Mouse (Mus musculus): ENCODE measurements around the gene Txndc8. TPM values are rescaled to one million over a fixed set of nuclear protein-coding genes. Genes with fewer than 3 reads are reported as not detected.

Gene Txndc8
- polyA plus RNA-seq (2015; fragmentation: Nextera tagmentation; extraction: Ambion mirVana): not detected in 2 replicates

DNA sequence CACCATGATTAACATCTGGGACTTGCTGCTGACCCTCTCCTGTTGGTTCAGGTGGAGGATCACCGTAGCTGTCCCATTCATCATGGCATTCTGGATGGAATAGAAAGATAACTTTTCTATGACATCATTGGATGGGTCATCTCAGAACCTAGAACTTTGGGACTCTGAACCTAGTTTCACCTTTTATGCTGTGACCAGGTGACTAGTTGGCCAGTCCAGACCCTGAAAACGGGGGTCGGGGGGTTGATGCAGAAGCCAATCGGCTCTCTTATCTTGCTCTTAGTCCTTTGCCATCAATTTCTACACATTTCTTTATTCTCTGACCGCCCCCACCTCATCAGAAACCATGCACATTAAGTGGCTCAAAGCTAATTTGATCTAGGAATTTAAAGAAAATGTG lies at the start of gene Txndc8:
Gene Txndc8, minus strand, starts transcription at position 101 of the 400 bp plus-strand sequence.
- no peaks in the 10 kb centered on the region for H3K9me3 ChIP-seq
- 93% methylated on average over 5 of the region's 5 CpGs for WGBS
- ATAC-seq (ENCODE audit: low FRiP score, low read depth): no peak
- no peak within 1 kb of the TSS for H3K4me2 ChIP-seq (replicated peaks)
- no peaks in the 10 kb centered on the region for H3K36me3 ChIP-seq
- no peaks in the 10 kb centered on the region for H3K27me3 ChIP-seq
- no peak within 1 kb of the TSS for H3K9ac ChIP-seq
- no peaks in the 10 kb centered on the region for H3K4me1 ChIP-seq
- no peak within 1 kb of the TSS for H3K27ac ChIP-seq
- H3K4me3 ChIP-seq: no peak within 1 kb of the TSS

DNA sequence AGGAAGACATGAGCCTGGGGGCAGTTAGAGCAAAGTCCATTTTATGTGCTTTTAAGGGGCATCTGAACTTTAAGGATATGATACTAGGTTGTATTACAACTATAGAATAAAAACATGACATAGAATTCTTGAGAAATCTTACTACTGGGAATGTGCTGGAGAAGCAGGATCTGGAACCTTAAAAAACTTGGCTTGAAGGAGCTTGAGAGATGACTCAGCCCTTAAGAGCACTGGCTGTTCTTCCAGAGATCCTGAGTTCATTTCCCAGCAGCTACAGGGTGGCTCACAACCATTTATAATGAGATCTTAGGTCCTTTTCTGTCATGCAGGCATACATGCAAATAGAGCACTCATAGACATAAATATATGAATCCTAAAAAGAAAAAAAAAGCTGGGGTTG lies 46.7 kb upstream of the Txndc8 start:
- no peaks in the 10 kb centered on the region for H3K36me3 ChIP-seq
- no peak overlapping the region for H3K9ac ChIP-seq
- H3K9me3 ChIP-seq: no peaks in the 10 kb centered on the region
- H3K27me3 ChIP-seq: no peaks in the 10 kb centered on the region
- ATAC-seq (ENCODE audit: low FRiP score, low read depth): no peak
- H3K27ac ChIP-seq: no peak overlapping the region
- H3K4me1 ChIP-seq: no peaks in the 10 kb centered on the region
- no peak overlapping the region for H3K4me2 ChIP-seq (replicated peaks)
- H3K4me3 ChIP-seq: no peak overlapping the region

DNA sequence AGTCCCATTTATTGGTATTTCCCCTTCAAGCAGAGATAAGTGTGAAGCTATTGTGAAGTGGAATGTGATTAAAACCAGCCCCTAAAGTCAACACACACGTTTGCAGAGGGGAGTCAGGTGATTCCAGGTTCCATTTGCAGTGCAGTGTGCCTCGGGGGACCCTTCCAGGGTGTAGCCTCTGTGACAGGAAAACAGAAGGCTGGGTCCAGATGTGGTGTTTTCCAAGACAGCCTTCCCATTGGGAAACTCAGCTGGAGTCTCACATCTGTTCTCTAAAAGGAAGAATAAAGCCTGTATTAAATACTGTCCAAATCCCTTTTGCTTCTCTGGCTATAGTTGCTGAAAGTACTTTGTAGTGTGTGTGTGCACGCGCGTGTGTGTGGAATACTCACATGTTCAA lies 45.5 kb upstream of the Txndc8 start:
- no peak overlapping the region for H3K4me3 ChIP-seq
- H3K9me3 ChIP-seq: no peaks in the 10 kb centered on the region
- no peak for ATAC-seq (ENCODE audit: low FRiP score, low read depth)

DNA sequence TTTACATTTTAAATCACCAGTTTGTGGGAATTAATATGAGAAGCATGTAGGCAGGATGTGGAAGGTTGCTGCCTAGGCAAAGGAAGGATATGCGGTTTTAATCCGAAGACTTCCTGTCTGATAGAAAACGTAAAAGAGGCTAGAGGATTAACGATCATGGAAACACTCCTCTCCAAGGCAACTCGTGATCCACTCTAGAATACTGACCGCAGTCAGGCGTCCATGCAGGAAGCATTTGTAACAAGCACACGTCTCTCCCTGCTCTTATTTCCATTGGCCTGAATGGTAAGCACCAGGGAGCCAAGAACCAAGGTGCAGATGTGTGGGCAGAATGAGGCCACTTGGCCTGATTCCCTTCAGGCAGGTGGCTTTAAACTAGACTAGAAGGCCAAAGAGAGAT lies 41.8 kb upstream of the Txndc8 start:
- no peak overlapping the region for H3K9ac ChIP-seq
- no peaks in the 10 kb centered on the region for H3K9me3 ChIP-seq
- 55% methylated on average over 8 of the region's 8 CpGs for WGBS
- no peak overlapping the region for H3K4me3 ChIP-seq
- H3K36me3 ChIP-seq: no peaks in the 10 kb centered on the region
- no peak overlapping the region for H3K27ac ChIP-seq
- no peaks in the 10 kb centered on the region for H3K27me3 ChIP-seq
- no peak for ATAC-seq (ENCODE audit: low FRiP score, low read depth)
- H3K4me2 ChIP-seq (replicated peaks): no peak overlapping the region
- no peaks in the 10 kb centered on the region for H3K4me1 ChIP-seq

More for the DNA sequence above, 45.5 kb upstream of the Txndc8 start:
- no peaks in the 10 kb centered on the region for H3K36me3 ChIP-seq
- H3K4me1 ChIP-seq: no peaks in the 10 kb centered on the region
- WGBS: 57% methylated on average over 5 of the region's 5 CpGs
- no peak overlapping the region for H3K27ac ChIP-seq
- no peaks in the 10 kb centered on the region for H3K27me3 ChIP-seq
- no peak overlapping the region for H3K9ac ChIP-seq
- H3K4me2 ChIP-seq (replicated peaks): no peak overlapping the region

DNA sequence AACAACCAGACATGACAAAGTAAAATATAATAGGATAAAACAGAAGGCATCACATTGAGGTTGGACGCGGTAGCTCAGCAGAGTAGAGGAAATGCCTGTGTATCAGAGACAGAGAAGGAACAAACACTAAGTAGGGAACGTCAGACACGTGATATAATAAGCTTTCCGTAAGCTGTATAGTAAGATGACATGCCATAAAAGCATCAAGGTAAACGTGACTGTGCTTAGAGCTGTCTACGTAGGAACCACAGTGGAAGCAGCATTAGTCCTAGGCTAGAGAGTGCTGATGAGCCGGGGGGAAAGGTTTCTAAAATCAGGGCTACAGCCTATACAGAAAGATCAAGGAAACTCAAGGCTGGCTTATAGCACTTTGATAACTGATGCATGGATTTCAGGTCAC lies 41.4 kb upstream of the Txndc8 start:
- no peak overlapping the region for H3K4me3 ChIP-seq
- H3K4me1 ChIP-seq: no peaks in the 10 kb centered on the region
- no peak overlapping the region for H3K4me2 ChIP-seq (replicated peaks)
- H3K9ac ChIP-seq: no peak overlapping the region
- 80% methylated on average over 8 of the region's 8 CpGs for WGBS
- H3K27me3 ChIP-seq: no peaks in the 10 kb centered on the region
- no peak overlapping the region for H3K27ac ChIP-seq
- no peaks in the 10 kb centered on the region for H3K36me3 ChIP-seq
- no peaks in the 10 kb centered on the region for H3K9me3 ChIP-seq
- no peak for ATAC-seq (ENCODE audit: low FRiP score, low read depth)

DNA sequence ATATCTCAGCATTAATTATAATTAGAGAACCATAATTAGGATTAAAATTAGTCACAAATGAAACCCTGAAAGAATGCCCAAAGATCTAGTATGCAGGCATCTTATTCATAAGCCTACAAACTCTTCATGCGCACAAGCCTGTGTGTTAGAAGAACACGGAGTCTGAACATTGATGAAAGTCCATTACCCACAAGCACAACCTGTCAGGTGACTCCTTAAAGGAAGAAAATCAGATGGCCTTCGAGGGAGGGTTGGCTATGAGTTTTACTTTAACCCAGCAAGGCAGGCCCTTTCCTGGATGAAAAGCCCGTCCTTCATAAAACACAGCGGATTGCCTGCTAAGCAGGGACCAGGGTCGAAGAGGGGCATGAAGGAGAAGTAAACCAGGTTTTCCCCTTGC lies 35.9 kb upstream of the Txndc8 start:
- no peaks in the 10 kb centered on the region for H3K9me3 ChIP-seq
- no peak overlapping the region for H3K27ac ChIP-seq
- H3K36me3 ChIP-seq: no peaks in the 10 kb centered on the region
- no peak overlapping the region for H3K4me2 ChIP-seq (replicated peaks)
- H3K4me1 ChIP-seq: no peaks in the 10 kb centered on the region
- no peak for ATAC-seq (ENCODE audit: low FRiP score, low read depth)
- H3K27me3 ChIP-seq: no peaks in the 10 kb centered on the region
- no peak overlapping the region for H3K9ac ChIP-seq
- H3K4me3 ChIP-seq: no peak overlapping the region
- 89% methylated on average over 6 of the region's 6 CpGs for WGBS

DNA sequence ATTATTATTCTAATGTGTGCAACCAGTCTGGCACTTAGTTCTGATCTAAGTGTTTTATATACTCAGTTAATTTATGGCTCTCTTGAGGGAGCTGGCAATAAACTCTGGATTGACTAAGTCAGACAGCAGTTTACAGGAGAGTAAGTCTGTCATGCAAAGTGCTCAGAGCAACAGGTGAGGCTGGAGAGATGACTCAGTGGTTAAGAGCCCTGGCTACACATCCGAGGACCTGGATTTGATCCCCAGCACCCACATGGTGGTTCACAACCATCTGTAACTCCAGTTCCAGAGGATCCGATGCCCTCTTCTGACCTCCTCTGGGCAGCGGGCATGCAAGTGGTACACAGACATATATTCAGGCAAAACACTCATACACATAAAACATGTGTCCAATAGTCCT lies 35.4 kb upstream of the Txndc8 start:
- ATAC-seq (ENCODE audit: low FRiP score, low read depth): no peak

DNA sequence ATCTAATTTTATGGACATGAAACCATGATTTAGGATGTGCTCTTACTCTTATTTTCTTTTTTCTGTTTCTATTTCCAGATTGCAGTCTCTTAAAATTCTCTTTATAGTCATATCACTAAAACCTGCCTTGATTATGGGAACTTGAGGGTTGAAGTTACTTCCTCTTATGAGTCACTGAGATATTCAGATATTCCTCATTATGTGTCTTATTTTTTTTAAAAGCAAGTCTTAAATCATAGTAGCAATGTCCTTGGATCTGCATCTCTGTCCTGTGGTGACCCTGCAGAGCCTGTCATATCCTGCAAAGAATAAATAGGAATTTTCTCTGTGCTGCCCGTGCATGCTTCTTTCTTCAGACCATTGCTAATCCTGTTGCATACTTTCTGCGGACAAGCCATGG lies 31.2 kb upstream of the Txndc8 start:
- WGBS: 90% methylated on average over 2 of the region's 2 CpGs
- ATAC-seq (ENCODE audit: low FRiP score, low read depth): no peak

More for the DNA sequence above, 35.4 kb upstream of the Txndc8 start:
- H3K4me3 ChIP-seq: no peak overlapping the region
- WGBS: 84% methylated on average over 3 of the region's 3 CpGs
- no peaks in the 10 kb centered on the region for H3K27me3 ChIP-seq
- no peak overlapping the region for H3K9ac ChIP-seq
- no peaks in the 10 kb centered on the region for H3K36me3 ChIP-seq
- H3K4me1 ChIP-seq: no peaks in the 10 kb centered on the region
- no peak overlapping the region for H3K4me2 ChIP-seq (replicated peaks)
- H3K9me3 ChIP-seq: no peaks in the 10 kb centered on the region
- no peak overlapping the region for H3K27ac ChIP-seq

DNA sequence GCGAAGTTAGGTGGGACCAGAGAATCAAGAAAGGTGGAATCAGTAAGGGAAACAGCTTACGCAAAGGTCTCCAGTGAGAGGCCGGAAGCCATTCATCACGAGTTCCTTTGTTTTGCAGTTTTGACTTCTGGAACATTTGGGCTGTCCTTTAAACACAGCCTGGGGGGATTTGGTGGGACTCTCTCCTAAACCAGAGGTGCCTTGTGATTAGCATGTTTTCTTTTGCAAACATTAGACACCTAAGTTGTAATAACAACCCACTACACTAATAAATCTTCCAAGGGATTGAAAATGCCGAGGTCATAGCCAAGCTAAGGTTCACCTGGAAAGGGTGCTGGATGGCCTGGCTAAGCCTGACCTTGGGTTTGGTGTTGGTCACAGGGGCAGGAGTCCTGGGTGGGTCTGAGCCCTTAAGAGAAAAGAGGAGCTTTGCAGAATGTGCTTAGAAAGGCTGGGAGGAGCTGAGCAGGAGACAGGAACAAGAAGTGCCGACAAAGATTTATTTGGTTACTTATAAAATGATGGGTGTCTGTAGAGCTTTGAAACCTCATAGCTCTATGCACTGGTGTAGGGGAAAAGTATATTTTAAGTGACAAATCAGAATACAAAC lies 28.3 kb upstream of the Txndc8 start:
- WGBS: 78% methylated on average over 6 of the region's 6 CpGs
- ATAC-seq (ENCODE audit: low FRiP score, low read depth): no peak
- no peaks in the 10 kb centered on the region for H3K4me1 ChIP-seq
- no peak overlapping the region for H3K27ac ChIP-seq
- H3K36me3 ChIP-seq: no peaks in the 10 kb centered on the region
- no peak overlapping the region for H3K4me2 ChIP-seq (replicated peaks)
- no peak overlapping the region for H3K4me3 ChIP-seq
- no peaks in the 10 kb centered on the region for H3K27me3 ChIP-seq
- no peak overlapping the region for H3K9ac ChIP-seq
- H3K9me3 ChIP-seq: no peaks in the 10 kb centered on the region

More for the DNA sequence above, 31.2 kb upstream of the Txndc8 start:
- H3K4me3 ChIP-seq: no peak overlapping the region
- H3K4me1 ChIP-seq: no peaks in the 10 kb centered on the region
- H3K27me3 ChIP-seq: no peaks in the 10 kb centered on the region
- no peak overlapping the region for H3K4me2 ChIP-seq (replicated peaks)
- H3K9me3 ChIP-seq: no peaks in the 10 kb centered on the region
- H3K36me3 ChIP-seq: no peaks in the 10 kb centered on the region
- H3K9ac ChIP-seq: no peak overlapping the region
- H3K27ac ChIP-seq: no peak overlapping the region

DNA sequence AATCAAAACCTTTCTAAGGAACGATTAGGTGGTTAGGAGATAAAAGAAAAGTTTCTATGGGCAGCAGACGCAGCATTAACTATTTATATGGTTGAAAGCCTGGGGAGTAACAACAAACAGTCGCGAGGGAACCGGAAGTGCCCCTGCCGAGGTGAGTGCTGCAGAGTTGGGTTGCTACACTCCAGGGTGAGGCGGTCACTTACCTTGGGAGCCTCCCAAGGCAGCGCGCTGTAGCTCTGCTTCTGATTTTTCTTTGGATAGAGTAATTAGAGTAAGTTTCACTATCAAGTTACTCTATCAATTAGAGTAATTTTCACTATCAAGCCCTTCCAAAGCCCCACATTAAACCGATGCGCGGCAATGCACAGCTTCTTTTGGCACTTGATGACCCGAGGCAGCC lies 25.7 kb upstream of the Txndc8 start:
- Histone ChIP-seq H3K9me3 (peaks cover 7% of the 10 kb centered on the region; the same call in 1 of the 2 replicates), H3K27ac (no peak overlapping the region), H3K27me3 (no peaks in the 10 kb centered on the region), H3K36me3 (no peaks in the 10 kb centered on the region), H3K9ac (no peak overlapping the region), H3K4me1 (no peaks in the 10 kb centered on the region), H3K4me3 (peak overlapping the region; percentile 25), H3K4me2 (replicated peaks) (peak overlapping the region; percentile 56)
- WGBS: 39% methylated on average over 13 of the region's 13 CpGs
- ATAC-seq (ENCODE audit: low FRiP score, low read depth): no peak

DNA sequence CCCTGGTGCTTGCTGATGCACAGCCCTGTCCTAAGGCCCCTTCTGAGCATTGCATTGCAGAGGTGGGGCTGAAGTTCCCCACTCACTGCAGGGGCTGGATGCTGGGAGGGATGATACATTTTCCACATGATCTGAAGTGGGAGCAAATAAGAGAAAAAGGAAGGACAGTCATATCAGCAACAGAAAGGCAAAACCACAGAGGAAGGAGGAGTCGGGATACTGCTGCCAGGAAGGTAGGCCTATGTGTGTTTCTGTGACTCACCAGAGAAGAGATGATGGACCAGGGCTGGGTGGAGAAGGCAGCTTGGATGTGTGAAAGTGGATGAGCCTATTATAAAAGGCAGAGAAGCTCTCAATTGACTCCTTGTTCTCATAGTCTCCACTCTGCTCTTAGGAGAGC lies 23.8 kb upstream of the Txndc8 start:
- WGBS: 79% methylated on average over 1 of the region's 1 CpGs
- H3K27ac ChIP-seq: no peak overlapping the region
- no peak overlapping the region for H3K9ac ChIP-seq
- H3K36me3 ChIP-seq: no peaks in the 10 kb centered on the region
- H3K4me1 ChIP-seq: no peaks in the 10 kb centered on the region
- no peak overlapping the region for H3K4me2 ChIP-seq (replicated peaks)
- H3K4me3 ChIP-seq: no peak overlapping the region
- H3K9me3 ChIP-seq: peaks cover 7% of the 10 kb centered on the region; the same call in 1 of the 2 replicates
- no peaks in the 10 kb centered on the region for H3K27me3 ChIP-seq
- ATAC-seq (ENCODE audit: low FRiP score, low read depth): no peak

DNA sequence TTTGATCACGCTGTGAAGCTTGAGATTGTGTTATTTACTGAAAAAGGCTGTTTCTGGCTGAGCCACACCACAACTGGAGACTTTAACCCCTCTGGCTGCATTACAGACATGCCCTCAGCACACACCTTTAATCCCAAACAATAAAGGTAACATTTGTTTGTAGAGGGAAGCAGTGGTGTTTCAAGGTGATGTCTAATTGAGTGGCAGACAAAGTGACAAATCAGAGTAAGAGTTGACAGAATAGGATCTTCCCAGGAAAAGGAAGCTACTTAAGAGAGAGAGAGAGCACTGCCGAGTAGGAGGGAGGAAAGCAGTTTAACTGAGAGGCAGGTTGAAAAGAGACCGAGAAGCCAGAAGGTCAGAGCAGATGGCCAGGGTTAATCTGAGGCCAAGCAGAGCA lies 5.4 kb downstream of the Txndc8 start:
- 58% methylated on average over 3 of the region's 3 CpGs for WGBS
- H3K4me3 ChIP-seq: no peak overlapping the region
- no peaks in the 10 kb centered on the region for H3K27me3 ChIP-seq
- H3K4me1 ChIP-seq: no peaks in the 10 kb centered on the region
- no peaks in the 10 kb centered on the region for H3K36me3 ChIP-seq
- ATAC-seq (ENCODE audit: low FRiP score, low read depth): no peak
- no peak overlapping the region for H3K4me2 ChIP-seq (replicated peaks)
- H3K9me3 ChIP-seq: no peaks in the 10 kb centered on the region
- no peak overlapping the region for H3K9ac ChIP-seq
- no peak overlapping the region for H3K27ac ChIP-seq

DNA sequence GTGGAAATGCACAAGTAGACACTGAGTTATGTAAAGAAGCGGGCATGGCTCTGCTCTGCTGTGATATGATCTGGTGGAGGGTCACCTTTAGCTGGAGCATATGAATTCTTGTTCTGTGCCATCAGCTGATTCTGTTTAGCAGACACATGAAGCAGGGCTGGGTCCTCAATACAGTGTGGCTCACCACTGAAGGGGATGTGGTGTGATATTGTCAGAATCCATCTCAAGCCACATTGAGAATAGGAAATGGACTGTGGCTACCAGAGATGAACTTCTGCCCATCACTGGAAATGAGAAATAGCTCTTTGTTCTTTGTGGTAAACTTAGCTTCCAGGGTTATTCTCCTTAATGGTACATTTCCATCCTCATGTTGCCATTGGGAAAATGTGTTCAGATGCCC lies 17.5 kb downstream of the Txndc8 start:
- no peaks in the 10 kb centered on the region for H3K9me3 ChIP-seq
- no peaks in the 10 kb centered on the region for H3K36me3 ChIP-seq
- H3K4me1 ChIP-seq: no peaks in the 10 kb centered on the region
- no peaks in the 10 kb centered on the region for H3K27me3 ChIP-seq
- 89% methylated on average over 1 of the region's 1 CpGs for WGBS
- no peak overlapping the region for H3K27ac ChIP-seq
- no peak overlapping the region for H3K9ac ChIP-seq
- no peak for ATAC-seq (ENCODE audit: low FRiP score, low read depth)
- H3K4me3 ChIP-seq: no peak overlapping the region
- H3K4me2 ChIP-seq (replicated peaks): no peak overlapping the region

Data from limb, embryonic 13.5 days (tissue).